Mouse (Mus musculus): ENCODE results near the gene Tnfrsf13c.
A peak's percentile ranks its signal among the peaks of the same experiment; 100 is the strongest.

Gene Tnfrsf13c

GRCm38 (mm10) chr15:82230098-82230611 lies 6.0 kb upstream of the Tnfrsf13c start:
- no peak for DNase-seq (ENCODE audit: low read depth, low spot score)

GRCm38 (mm10) chr15:82229542-82230045 lies 5.4 kb upstream of the Tnfrsf13c start:
- DNase-seq (ENCODE audit: low read depth, low spot score), result peak; percentile 34

- DNase-seq (ENCODE audit: low read depth, low spot score), result no peak
Measured at GRCm38 (mm10) chr15:82225769-82226168, 1.6 kb upstream of the Tnfrsf13c start.

GRCm38 (mm10) chr15:82224602-82225215 lies 540 bp upstream of the Tnfrsf13c start:
- DNase-seq (ENCODE audit: low read depth, low spot score), result no peak

GRCm38 (mm10) chr15:82223251-82223650 lies 918 bp downstream of the Tnfrsf13c start:
- DNase-seq (ENCODE audit: low read depth, low spot score), result no peak

GRCm38 (mm10) chr15:82221104-82221860 lies 2.9 kb downstream of the Tnfrsf13c start:
- DNase-seq (ENCODE audit: low read depth, low spot score), result no peak

GRCm38 (mm10) chr15:82220003-82220675 lies 4.0 kb downstream of the Tnfrsf13c start:
- no peak for DNase-seq (ENCODE audit: low read depth, low spot score)

GRCm38 (mm10) chr15:82218778-82219666 lies 5.1 kb downstream of the Tnfrsf13c start:
- DNase-seq (ENCODE audit: low read depth, low spot score), result no peak

GRCm38 (mm10) chr15:82217980-82218379 lies 6.2 kb downstream of the Tnfrsf13c start:
- DNase-seq (ENCODE audit: low read depth, low spot score), result no peak

GRCm38 (mm10) chr15:82217039-82217438 lies 7.1 kb downstream of the Tnfrsf13c start:
- no peak for DNase-seq (ENCODE audit: low read depth, low spot score)

GRCm38 (mm10) chr15:82216142-82216827 lies 7.9 kb downstream of the Tnfrsf13c start:
- DNase-seq (ENCODE audit: low read depth, low spot score), result no peak

- no peak for DNase-seq (ENCODE audit: low read depth, low spot score)
Measured at GRCm38 (mm10) chr15:82215332-82216046, 8.7 kb downstream of the Tnfrsf13c start.

- DNase-seq (ENCODE audit: low read depth, low spot score), result no peak
Measured at GRCm38 (mm10) chr15:82213222-82213621, 10.9 kb downstream of the Tnfrsf13c start.

GRCm38 (mm10) chr15:82212752-82213063 lies 11.5 kb downstream of the Tnfrsf13c start, which contains the start of gene Shisa8:
Gene Shisa8 (minus strand): TSS chr15:82212815.
- no peak for DNase-seq (ENCODE audit: low read depth, low spot score)

GRCm38 (mm10) chr15:82211911-82212751 lies 12.0 kb downstream of the Tnfrsf13c start:
- no peak for DNase-seq (ENCODE audit: low read depth, low spot score)

GRCm38 (mm10) chr15:82211281-82211680 lies 12.9 kb downstream of the Tnfrsf13c start:
- no peak for DNase-seq (ENCODE audit: low read depth, low spot score)

GRCm38 (mm10) chr15:82210801-82211200 lies 13.4 kb downstream of the Tnfrsf13c start:
- no peak for DNase-seq (ENCODE audit: low read depth, low spot score)

GRCm38 (mm10) chr15:82209295-82210050 lies 14.7 kb downstream of the Tnfrsf13c start:
- DNase-seq (ENCODE audit: low read depth, low spot score), result no peak
